Mouse (Mus musculus) midbrain, embryonic 13.5 days (tissue): Measurements from ENCODE around the gene Ang2. TPM values are rescaled to one million over a fixed set of nuclear protein-coding genes. Genes with fewer than 3 reads are reported as not detected.
"Not testable (repeated sequence)": the region's sequence is repeated elsewhere in the genome, so short reads cannot be mapped to it uniquely, and the experiment has no call there.

ENCODE experiments used
- ATAC-seq: fragments of 200-750 bp; cut with Nextera tagmentation; 2 replicates; pipeline ENCODE4 v1.8.0; 2017; ENCODE audit warnings: mild to moderate bottlenecking, moderate TSS enrichment, moderate library complexity
- H3K27ac ChIP-seq: fragments of 300-500 bp; sonication (generic); 2 replicates; pipeline ENCODE4 v1.5.1; 2015; ENCODE audit warnings: inconsistent platforms, mild to moderate bottlenecking, moderate library complexity
- H3K27me3 ChIP-seq: fragments of 300-500 bp; sonication (generic); 2 replicates; pipeline ENCODE4 v1.6.1; 2015; ENCODE audit warnings: mild to moderate bottlenecking, inconsistent platforms
- H3K36me3 ChIP-seq: fragments of 300-500 bp; sonication (generic); 2 replicates; pipeline ENCODE4 v1.6.1; 2015; ENCODE audit warnings: mild to moderate bottlenecking, inconsistent platforms
- H3K4me1 ChIP-seq: fragments of 300-500 bp; sonication (generic); replicated peaks from 2 replicates; pipeline ENCODE4 v1.6.1; 2015; ENCODE audit warnings: inconsistent platforms
- H3K4me2 ChIP-seq: fragments of 300-500 bp; sonication (generic); replicated peaks from 2 replicates; pipeline ENCODE4 v1.6.1; 2015; ENCODE audit warnings: moderate library complexity, mild to moderate bottlenecking, inconsistent platforms
- H3K4me3 ChIP-seq: fragments of 300-500 bp; sonication (generic); replicated peaks from 2 replicates; pipeline ENCODE4 v1.5.1; 2015; ENCODE audit warnings: mild to moderate bottlenecking, inconsistent platforms
- H3K9ac ChIP-seq: fragments of 300-500 bp; sonication (generic); replicated peaks from 2 replicates; pipeline ENCODE4 v1.6.1; 2015; ENCODE audit warnings: mild to moderate bottlenecking, inconsistent platforms
- H3K9me3 ChIP-seq: fragments of 300-500 bp; sonication (generic); 2 replicates; pipeline ENCODE4 v1.6.1; 2016; ENCODE audit warnings: mild to moderate bottlenecking, inconsistent platforms
- whole genome bisulfite sequencing: fragments of 180-500 bp; shearing (Covaris S2); methylation state at CpG from one replicate; pipeline ENCODE4 v1.1.7; 2015; 5-methylcytosine and 5-hydroxymethylcytosine counted together
- polyA plus RNA-seq: library from polyadenylated mRNA; unstranded; fragments of >200 nt; fragmentation: Nextera tagmentation; extraction: Ambion mirVana; gene quantifications from 2 replicates; pipeline ENCODE4 v1.2.1, GENCODE M21; 2015

The Ang2 gene
- not detected in 2 replicates for polyA plus RNA-seq

DNA sequence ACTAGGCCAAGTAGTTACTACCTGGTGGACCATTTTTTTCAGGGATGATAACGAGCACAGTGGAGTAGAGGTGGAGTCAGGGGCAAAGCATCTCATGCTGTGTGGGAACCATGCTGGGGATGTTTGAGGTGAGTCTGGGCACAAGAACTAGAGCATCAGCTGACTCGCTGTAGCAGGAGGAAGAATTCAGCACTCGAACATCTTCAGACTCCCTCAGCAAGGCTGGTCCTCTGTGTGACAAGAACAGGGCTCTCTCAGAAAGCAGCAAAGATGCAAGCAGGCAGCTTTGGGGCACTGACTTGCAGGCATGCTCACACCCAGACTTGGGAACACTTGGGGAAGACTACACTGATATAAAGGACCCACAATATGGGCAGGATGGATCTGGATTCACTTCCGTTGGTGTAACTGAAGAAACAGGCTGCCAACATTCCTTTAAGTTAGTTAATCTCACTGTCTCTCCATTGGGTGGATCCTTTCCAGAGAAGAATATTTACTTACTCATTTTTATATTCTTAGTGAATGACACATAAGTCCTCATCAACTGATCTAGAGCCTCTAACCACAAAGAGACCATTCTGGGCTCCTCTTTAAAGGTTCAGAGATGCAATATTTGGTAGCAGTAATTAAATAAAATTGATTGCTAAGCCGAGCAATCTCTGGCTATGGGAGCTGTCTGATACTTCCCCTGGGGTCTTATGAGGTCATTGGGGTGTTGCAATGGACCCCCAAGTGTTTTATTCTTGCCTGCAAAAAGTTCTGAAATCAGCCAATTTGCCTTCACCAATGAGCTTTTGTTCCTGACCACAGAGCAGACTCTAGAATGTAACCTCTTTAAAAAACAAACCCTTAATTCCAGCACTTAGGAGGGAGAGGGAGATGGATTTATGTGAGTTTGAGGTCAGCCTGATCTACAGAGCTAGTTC lies at the start of gene Ang2:
TSS of gene Ang2 (minus strand) at position 51 of the 926 bp plus-strand sequence.
- H3K27ac ChIP-seq: no peak within 1 kb of the TSS
- H3K36me3 ChIP-seq: no peaks in the 10 kb centered on the region
- no peak within 1 kb of the TSS for H3K9ac ChIP-seq
- no peaks in the 10 kb centered on the region for H3K27me3 ChIP-seq
- ATAC-seq: no peak
- H3K4me2 ChIP-seq: no peak within 1 kb of the TSS
- 84% methylated on average over 5 of the region's 5 CpGs for WGBS
- H3K9me3 ChIP-seq: no peaks in the 10 kb centered on the region
- H3K4me1 ChIP-seq: no peaks in the 10 kb centered on the region
- no peak within 1 kb of the TSS for H3K4me3 ChIP-seq

DNA sequence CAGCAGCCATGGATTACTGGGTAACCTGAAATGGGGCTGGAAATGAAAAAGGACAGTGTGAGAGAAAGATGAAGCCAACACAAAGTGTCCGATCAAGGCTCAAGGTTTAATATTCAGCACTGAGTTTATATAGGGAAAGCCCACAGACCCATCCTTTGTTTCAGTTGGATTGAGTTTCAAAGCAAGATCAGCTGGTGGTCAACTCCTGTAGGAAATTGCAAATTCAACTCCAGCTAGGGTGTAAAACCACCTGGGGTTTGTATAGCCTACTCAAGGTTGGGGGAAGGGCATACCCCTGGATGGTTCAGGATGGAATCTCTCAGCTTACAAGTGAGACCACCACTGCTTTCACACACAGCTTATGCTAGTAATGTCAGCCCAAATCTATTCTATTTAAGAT lies 48.8 kb upstream of the Ang2 start:
- Histone ChIP-seq H3K9me3 (no peaks in the 10 kb centered on the region), H3K36me3 (no peaks in the 10 kb centered on the region), H3K4me3 (no peak overlapping the region), H3K27ac (no peak overlapping the region), H3K4me2 (no peak overlapping the region), H3K4me1 (no peaks in the 10 kb centered on the region), H3K9ac (no peak overlapping the region), H3K27me3 (no peaks in the 10 kb centered on the region)
- ATAC-seq: no peak
- WGBS: 85% methylated on average over 1 of the region's 1 CpGs

DNA sequence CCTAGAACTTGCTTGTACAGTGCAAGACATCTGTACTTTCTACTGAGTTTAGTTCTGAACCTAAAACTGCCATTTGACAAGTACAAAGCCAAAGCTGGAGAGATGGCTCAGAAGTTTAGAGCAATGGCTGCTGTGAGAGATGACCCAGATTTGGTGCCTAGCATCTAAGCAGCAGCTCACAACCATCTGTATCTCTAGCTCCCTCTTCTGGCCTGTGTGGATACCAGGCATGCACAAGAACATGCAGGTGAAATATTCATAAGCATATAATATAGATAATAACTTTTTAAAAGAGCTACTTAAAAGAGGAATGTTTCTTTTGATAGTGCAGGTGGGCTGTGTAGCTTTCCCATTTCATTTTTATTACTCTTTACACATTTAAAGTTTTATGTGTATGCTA lies 42.0 kb upstream of the Ang2 start:
- Histone ChIP-seq H3K36me3 (no peaks in the 10 kb centered on the region), H3K27me3 (no peaks in the 10 kb centered on the region), H3K4me1 (no peaks in the 10 kb centered on the region), H3K9ac (no peak overlapping the region), H3K4me2 (no peak overlapping the region), H3K9me3 (no peaks in the 10 kb centered on the region), H3K27ac (no peak overlapping the region), H3K4me3 (no peak overlapping the region)
- no peak for ATAC-seq

DNA sequence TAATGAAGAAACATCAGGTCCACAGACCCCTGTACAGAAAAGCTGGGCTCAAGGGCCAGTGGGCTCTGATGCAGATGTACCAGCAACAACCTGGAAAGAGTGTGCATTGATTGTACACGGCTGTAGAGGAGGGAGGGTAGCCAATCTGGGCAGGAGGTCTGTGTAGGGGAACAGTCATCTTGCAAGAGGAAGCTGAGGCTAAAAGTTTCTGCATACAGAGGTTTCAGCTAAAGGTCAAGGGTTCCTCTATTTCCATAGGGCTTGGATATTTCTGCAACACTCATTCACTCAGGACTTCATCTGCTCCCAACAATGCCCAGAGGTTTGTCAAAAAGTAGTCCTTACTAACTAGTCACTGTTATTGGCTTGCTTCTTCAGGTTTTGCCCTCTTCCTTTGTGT lies 38.5 kb upstream of the Ang2 start:
- not testable (repeated sequence) for H3K4me2 ChIP-seq, H3K9me3 ChIP-seq, H3K36me3 ChIP-seq, ATAC-seq, H3K9ac ChIP-seq, H3K4me1 ChIP-seq, H3K27me3 ChIP-seq, H3K27ac ChIP-seq, H3K4me3 ChIP-seq
- 95% methylated on average over 1 of the region's 1 CpGs for WGBS

DNA sequence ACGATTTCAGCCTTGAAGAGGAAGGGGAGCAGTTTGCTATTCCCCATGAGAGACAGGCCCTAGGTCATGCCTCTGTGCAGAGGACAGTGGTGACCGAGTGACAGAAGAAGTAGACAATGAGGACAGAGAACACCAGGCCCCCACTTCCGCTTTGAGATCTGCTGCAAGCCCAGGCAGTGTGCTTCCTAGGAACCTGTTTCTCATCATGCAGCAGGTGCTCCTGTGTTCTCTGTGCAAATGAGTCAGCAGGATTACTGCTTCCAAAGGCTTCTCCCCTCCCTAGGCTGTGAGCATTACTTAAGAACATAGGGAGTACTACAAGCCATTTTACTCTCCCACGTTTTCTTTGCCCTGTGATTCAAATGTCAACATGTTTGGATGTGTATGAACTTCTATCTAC lies 30.7 kb upstream of the Ang2 start:
- not testable (repeated sequence) for ATAC-seq, H3K27ac ChIP-seq, H3K27me3 ChIP-seq, H3K9ac ChIP-seq, H3K4me2 ChIP-seq, H3K9me3 ChIP-seq, H3K36me3 ChIP-seq, H3K4me3 ChIP-seq, H3K4me1 ChIP-seq
- 56% methylated on average over 4 of the region's 4 CpGs for WGBS

DNA sequence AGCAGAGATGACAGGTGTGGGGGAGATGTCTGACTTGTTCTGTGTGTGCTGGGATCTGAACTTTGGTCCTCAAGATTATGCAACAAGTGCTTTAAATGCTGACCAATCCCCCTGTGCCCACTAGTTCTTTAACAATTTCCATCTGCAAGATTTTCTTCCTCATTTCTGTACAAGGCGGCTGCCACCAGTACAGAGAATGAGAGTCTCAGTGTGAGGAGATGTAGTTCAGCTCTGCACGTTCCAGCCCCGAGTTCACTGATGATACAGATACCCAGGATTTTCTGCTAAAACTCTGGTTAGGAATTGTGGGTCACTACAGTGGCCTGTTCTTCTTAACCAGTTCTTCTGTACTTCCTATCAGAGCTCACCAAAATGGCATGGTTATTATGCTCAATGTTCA lies 21.1 kb upstream of the Ang2 start:
- not testable (repeated sequence) for H3K4me3 ChIP-seq, H3K36me3 ChIP-seq, H3K9ac ChIP-seq, H3K9me3 ChIP-seq, ATAC-seq, H3K27ac ChIP-seq, H3K4me1 ChIP-seq, H3K27me3 ChIP-seq, H3K4me2 ChIP-seq
- 91% methylated on average over 3 of the region's 3 CpGs for WGBS

DNA sequence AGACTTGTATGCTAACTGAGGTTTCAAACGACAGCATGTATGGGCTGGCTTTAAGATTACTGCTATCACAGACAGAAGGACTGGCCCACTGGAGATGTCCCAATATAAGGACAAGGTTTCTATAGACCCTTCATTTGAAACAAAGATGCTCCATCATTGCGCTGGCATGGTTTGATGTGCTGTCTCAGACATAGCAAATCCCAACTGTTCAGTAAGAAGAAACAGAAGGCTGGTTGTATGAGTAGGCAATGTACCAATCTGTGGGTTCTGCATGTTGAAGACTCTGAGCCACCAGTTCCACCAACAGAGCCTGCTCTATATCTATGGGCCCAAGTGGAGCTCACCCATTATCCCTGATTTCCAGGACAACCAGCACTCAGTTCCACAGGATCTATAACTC lies 4.2 kb upstream of the Ang2 start, which contains the start of gene Ear14:
TSS of gene Ear14 (plus strand) at position 277 of the 400 bp plus-strand sequence.
- H3K9ac ChIP-seq: no peak within 1 kb of the TSS
- no peak for ATAC-seq

DNA sequence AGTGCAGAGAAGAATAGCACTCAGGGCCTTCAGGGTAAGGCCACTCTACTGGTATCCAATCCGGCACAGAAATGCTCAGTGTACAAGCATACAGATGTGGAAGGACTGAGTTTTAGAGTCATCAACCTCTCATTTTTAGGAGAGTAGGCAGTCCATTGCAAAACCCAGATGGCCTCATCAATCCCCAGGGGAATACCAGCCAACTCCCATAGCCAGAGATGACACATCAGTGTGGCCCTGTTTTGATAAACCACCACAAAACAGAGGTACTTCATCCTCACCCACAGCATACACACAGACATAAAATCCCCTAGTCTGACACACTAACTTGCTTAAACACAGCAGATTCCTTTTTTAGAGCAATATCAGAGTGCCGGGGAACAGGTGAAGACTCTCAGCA lies 1.5 kb upstream of the Ang2 start:
- H3K4me2 ChIP-seq: no peak overlapping the region
- H3K9me3 ChIP-seq: no peaks in the 10 kb centered on the region
- no peak overlapping the region for H3K4me3 ChIP-seq
- ATAC-seq: no peak
- 97% methylated on average over 2 of the region's 2 CpGs for WGBS
- H3K27me3 ChIP-seq: no peaks in the 10 kb centered on the region
- H3K9ac ChIP-seq: no peak overlapping the region
- no peaks in the 10 kb centered on the region for H3K36me3 ChIP-seq
- H3K4me1 ChIP-seq: no peaks in the 10 kb centered on the region
- H3K27ac ChIP-seq: no peak overlapping the region

More for the DNA sequence above, 4.2 kb upstream of the Ang2 start, which contains the start of gene Ear14:
- no peaks in the 10 kb centered on the region for H3K36me3 ChIP-seq
- WGBS: 91% methylated on average over 2 of the region's 2 CpGs
- no peak within 1 kb of the TSS for H3K27ac ChIP-seq
- no peaks in the 10 kb centered on the region for H3K27me3 ChIP-seq
- no peak within 1 kb of the TSS for H3K4me2 ChIP-seq
- no peaks in the 10 kb centered on the region for H3K4me1 ChIP-seq
- H3K4me3 ChIP-seq: no peak within 1 kb of the TSS
- H3K9me3 ChIP-seq: no peaks in the 10 kb centered on the region

DNA sequence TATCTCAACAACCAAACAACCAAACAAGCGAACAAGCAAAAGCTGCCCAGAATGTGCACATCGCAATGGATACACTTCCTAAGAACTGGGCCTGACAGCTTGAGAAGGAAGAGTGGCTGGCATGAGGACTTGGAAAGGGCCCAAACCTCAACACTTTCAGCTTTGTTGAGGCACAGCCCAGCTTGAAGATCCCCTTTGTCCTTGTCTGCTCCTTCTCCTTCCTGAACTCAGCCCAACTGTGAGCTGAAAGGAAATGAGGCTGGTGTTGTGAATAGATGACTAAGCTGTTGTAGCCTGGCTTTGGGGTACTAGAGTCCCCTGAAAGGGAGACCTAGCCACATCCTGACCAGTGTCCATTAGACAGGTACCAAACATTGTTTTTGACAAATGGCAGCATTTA lies 1.1 kb upstream of the Ang2 start:
- Histone ChIP-seq H3K27me3 (no peaks in the 10 kb centered on the region), H3K4me1 (no peaks in the 10 kb centered on the region), H3K9me3 (no peaks in the 10 kb centered on the region), H3K4me3 (no peak overlapping the region), H3K27ac (no peak overlapping the region), H3K4me2 (no peak overlapping the region), H3K9ac (no peak overlapping the region), H3K36me3 (no peaks in the 10 kb centered on the region)
- WGBS: 98% methylated on average over 2 of the region's 2 CpGs
- ATAC-seq: no peak

DNA sequence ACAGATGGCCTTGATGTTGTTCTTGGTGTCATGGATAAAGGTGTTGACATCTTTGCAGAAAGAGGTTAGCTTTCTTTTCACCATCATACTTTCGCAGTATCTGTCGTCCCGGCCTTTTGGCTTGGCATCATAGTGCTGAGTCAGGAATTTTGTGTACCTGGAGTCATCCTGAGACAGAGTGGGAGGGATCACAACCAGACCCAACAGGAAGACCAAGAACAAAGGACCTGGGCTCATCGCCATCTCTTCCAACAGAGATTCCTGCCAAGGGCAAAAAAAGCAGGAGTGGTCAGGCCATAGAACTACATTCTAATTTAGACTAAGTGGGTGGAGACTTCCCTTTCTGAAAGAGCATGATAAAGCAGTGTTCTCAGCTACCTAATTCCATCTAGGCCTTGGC lies 3.3 kb downstream of the Ang2 start:
- no peak for ATAC-seq
- H3K4me3 ChIP-seq: no peak overlapping the region
- WGBS: 88% methylated on average over 4 of the region's 4 CpGs

DNA sequence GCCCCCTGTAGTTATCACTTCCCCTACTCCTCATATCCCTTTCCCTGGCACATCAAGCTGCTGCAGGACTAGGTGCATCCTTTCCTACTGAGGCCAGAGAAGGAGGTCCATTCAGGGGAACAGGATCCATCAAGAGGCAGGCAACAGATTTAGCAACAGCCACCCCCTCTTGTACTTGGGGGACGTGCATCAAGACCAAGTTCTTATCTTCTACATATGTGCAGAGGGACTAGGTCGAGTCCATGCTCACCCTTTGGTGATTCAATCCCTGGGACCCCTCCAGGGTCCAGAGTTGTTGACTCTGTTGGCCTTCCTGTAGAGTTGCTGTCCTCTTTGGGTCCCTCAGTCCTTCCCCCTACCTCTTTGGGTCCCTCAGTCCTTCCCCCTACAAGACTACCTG lies 17.9 kb downstream of the Ang2 start:
- not testable (repeated sequence) for H3K9ac ChIP-seq, H3K4me2 ChIP-seq, H3K4me1 ChIP-seq, H3K9me3 ChIP-seq, H3K36me3 ChIP-seq, H3K4me3 ChIP-seq, ATAC-seq, H3K27ac ChIP-seq, H3K27me3 ChIP-seq
- 85% methylated on average over 2 of the region's 2 CpGs for WGBS

More for the DNA sequence above, 3.3 kb downstream of the Ang2 start:
- no peaks in the 10 kb centered on the region for H3K4me1 ChIP-seq
- H3K36me3 ChIP-seq: no peaks in the 10 kb centered on the region
- H3K4me2 ChIP-seq: no peak overlapping the region
- H3K9ac ChIP-seq: no peak overlapping the region
- no peaks in the 10 kb centered on the region for H3K9me3 ChIP-seq
- no peaks in the 10 kb centered on the region for H3K27me3 ChIP-seq
- H3K27ac ChIP-seq: no peak overlapping the region

DNA sequence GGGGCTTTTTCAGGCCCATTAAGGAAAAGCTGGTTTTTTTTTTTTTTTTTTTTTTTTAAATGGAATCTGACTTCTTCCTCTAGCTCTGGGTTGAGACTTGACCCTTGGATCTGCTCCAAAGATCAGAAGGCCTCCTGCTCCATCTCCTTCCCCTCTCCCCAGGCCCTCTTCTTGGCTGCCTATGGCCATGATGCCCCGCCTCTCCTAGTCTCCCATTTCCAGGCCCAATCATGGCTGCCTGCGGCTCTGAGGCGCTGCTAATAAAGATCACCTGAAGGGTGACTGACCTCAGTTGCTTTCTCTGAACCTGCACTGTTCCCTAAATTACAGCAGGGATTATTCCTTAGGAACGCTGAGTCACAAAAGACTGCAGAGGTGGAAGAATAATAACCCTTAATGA lies 25.1 kb downstream of the Ang2 start:
- H3K27ac ChIP-seq: no peak overlapping the region
- no peak for ATAC-seq
- WGBS: 69% methylated on average over 4 of the region's 4 CpGs
- no peaks in the 10 kb centered on the region for H3K36me3 ChIP-seq
- H3K4me1 ChIP-seq: no peaks in the 10 kb centered on the region
- no peak overlapping the region for H3K4me2 ChIP-seq
- H3K9ac ChIP-seq: no peak overlapping the region
- no peaks in the 10 kb centered on the region for H3K27me3 ChIP-seq
- H3K9me3 ChIP-seq: no peaks in the 10 kb centered on the region
- H3K4me3 ChIP-seq: no peak overlapping the region

DNA sequence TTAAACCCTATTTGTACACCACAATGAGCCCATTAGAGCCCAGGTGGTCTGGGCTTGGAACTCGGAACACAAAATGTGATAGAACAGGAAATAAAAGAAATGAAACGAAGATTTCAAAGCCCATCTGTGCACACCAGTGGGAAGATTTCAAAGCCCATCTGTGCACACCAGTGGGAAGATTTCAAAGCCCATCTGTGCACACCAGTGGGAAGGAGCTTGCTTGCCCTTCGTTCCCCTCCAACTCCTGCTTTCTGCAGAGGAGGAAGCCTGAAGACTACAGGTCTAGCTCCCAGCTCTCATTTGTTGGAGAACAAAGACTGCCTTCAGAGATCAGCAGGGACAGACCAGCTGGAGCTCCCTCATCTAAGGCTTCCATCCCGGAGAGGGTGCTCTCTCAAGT lies 26.0 kb downstream of the Ang2 start:
- 47% methylated on average over 4 of the region's 4 CpGs for WGBS

More for the DNA sequence above, 26.0 kb downstream of the Ang2 start:
- not testable (repeated sequence) for H3K9me3 ChIP-seq, H3K4me3 ChIP-seq, H3K36me3 ChIP-seq, H3K27ac ChIP-seq, H3K4me2 ChIP-seq, H3K27me3 ChIP-seq, ATAC-seq, H3K9ac ChIP-seq, H3K4me1 ChIP-seq
